Mouse (Mus musculus): ENCODE data around the gene Igfbp1.

- no peak for TF ChIP-seq POLR2A (IDR thresholded peaks at IDR 0.05; ENCODE audit: low read depth, low read length)
- no peak for TF ChIP-seq CTCF (IDR thresholded peaks at IDR 0.05; ENCODE audit: extremely low read depth, insufficient read depth, insufficient read length, insufficient replicate concordance)
These were observed 16.1 kb downstream of the Igfbp1 start, which contains the start of gene Igfbp3 for GRCm38 (mm10) chr11:7213501-7214341.

Measured in spleen, adult 2 months (tissue).